ENCODE assay signal across 19 mouse cellular contexts in genomic region chr15:18817707-18818106, GRCm38 (mm10). TPM values are rescaled to one million over a fixed set of nuclear protein-coding genes. Genes with fewer than 3 reads are reported as not detected.
A peak's percentile ranks its signal among the peaks of the same experiment; 100 is the strongest.
DNase-seq lines count a peak whose midpoint lies in the region; ATAC-seq and TF ChIP-seq lines count a peak whose summit lies in the region.
"Had no signal": no experiment of that assay in that cellular context is flagged by ENCODE, and none has a peak within 500 bp of the region (broad histone marks: within the 10 kb centered on the region; RNA-seq: fewer than 3 reads in every experiment).

No protein-coding gene starts in this region.

- no peak overlapping the region for H3K4me2 ChIP-seq in forebrain, embryonic 13.5 days
- 0 out of 2 replicates have a peak overlapping the region, but pooled peaks have one; percentile 62 for H3K4me2 ChIP-seq in limb, embryonic 14.5 days (replicated peaks; ENCODE audit: low read depth, low read length, severe bottlenecking)
- H3K4me2 ChIP-seq in hindbrain, embryonic 15.5 days, result peak overlapping the region; percentile 59
- H3K4me2 ChIP-seq in myocyte (ENCODE audit: low read depth), result no peak overlapping the region

- H3K4me1 ChIP-seq in forebrain, embryonic 13.5 days, result peaks cover 15% of the 10 kb centered on the region
- H3K4me1 ChIP-seq in forebrain, embryonic 10.5 days, result peaks cover 7% of the 10 kb centered on the region
- H3K4me1 ChIP-seq in limb, embryonic 14.5 days (ENCODE audit: control insufficient read depth, insufficient read depth, low read length), result no peaks in the 10 kb centered on the region
- peaks cover 3% of the 10 kb centered on the region; the same call in 1 of the 2 replicates for H3K4me1 ChIP-seq in limb, embryonic 10.5 days
- H3K4me1 ChIP-seq in hindbrain, embryonic 15.5 days (replicated peaks), result peaks cover 7% of the 10 kb centered on the region; the same call in 1 of the 2 replicates
- H3K4me1 ChIP-seq: liver, embryonic 12.5 days; stomach, embryonic 15.5 days had no signal

- no peak overlapping the region for H3ac ChIP-seq in myocyte (ENCODE audit: control insufficient read depth, insufficient read length)

- no peaks in the 10 kb centered on the region for H3K36me3 ChIP-seq in forebrain, embryonic 13.5 days (ENCODE audit: poor library complexity, severe bottlenecking)
- no peaks in the 10 kb centered on the region for H3K36me3 ChIP-seq in forebrain, embryonic 10.5 days (replicated peaks)
- no peaks in the 10 kb centered on the region for H3K36me3 ChIP-seq in limb, embryonic 14.5 days (ENCODE audit: control insufficient read depth, insufficient read depth, low read length)
- H3K36me3 ChIP-seq in limb, embryonic 10.5 days, result no peaks in the 10 kb centered on the region
- H3K36me3 ChIP-seq in hindbrain, embryonic 15.5 days, result no peaks in the 10 kb centered on the region
- H3K36me3 ChIP-seq in myocyte (ENCODE audit: control insufficient read depth, insufficient read depth), result no peaks in the 10 kb centered on the region
- H3K36me3 ChIP-seq: heart, embryonic 15.5 days; liver, embryonic 12.5 days; stomach, embryonic 15.5 days had no signal

- no peaks in the 10 kb centered on the region for H3K79me2 ChIP-seq in myocyte (ENCODE audit: control insufficient read depth, insufficient read depth)

- no peak overlapping the region for H3K27ac ChIP-seq in forebrain, embryonic 13.5 days
- no peak overlapping the region for H3K27ac ChIP-seq in forebrain, embryonic 10.5 days
- H3K27ac ChIP-seq in limb, embryonic 14.5 days (replicated peaks; ENCODE audit: low read depth, low read length), result no peak overlapping the region
- no peak overlapping the region for H3K27ac ChIP-seq in limb, embryonic 10.5 days
- no peak overlapping the region; the same call in 1 of the 2 replicates for H3K27ac ChIP-seq in hindbrain, embryonic 15.5 days (replicated peaks)
- H3K27ac ChIP-seq: heart, adult 2 months; heart, embryonic 15.5 days; liver, embryonic 12.5 days; stomach, embryonic 15.5 days had no signal

- DNase-seq in forebrain, embryonic 10.5 days (ENCODE audit: extremely low spot score, low spot score), result no peak
- DNase-seq in limb, embryonic 14.5 days (ENCODE audit: low spot score), result no peak
- no peak for DNase-seq in limb, embryonic 10.5 days (ENCODE audit: low spot score)
- DNase-seq in frontal cortex, adult 2 months (ENCODE audit: extremely low spot score in 1 of 2, low spot score in 1 of 2), result no peak
- no peak for DNase-seq in layer of hippocampus, adult 11-12 months (ENCODE audit: low spot score)
- DNase-seq: adrenal gland, adult 8-10 months; gastrocnemius, postnatal 25 days; heart, adult 2 months; lung, adult 2 months; thymus, adult 2 months had no signal

- no peak overlapping the region for H3K9ac ChIP-seq in forebrain, embryonic 13.5 days
- no peak overlapping the region for H3K9ac ChIP-seq in limb, embryonic 14.5 days (ENCODE audit: low read depth, low read length, severe bottlenecking)
- H3K9ac ChIP-seq in hindbrain, embryonic 15.5 days, result peak overlapping the region; percentile 56; the same call in 1 of the 2 replicates
- H3K9ac ChIP-seq: liver, embryonic 12.5 days; stomach, embryonic 15.5 days had no signal

- 0 out of 2 replicates have a peak, but pooled peaks have one; percentile 0 for ATAC-seq in forebrain, embryonic 13.5 days
- ATAC-seq in limb, embryonic 14.5 days (ENCODE audit: low FRiP score, low read depth), result no peak
- no peak for ATAC-seq in hindbrain, embryonic 15.5 days (ENCODE audit: low FRiP score, low read depth)
- ATAC-seq: CD4-positive, CD25-positive, alpha-beta regulatory T cell, adult 4 months; liver, embryonic 12.5 days; Patski had no signal

- no peaks in the 10 kb centered on the region for H3K27me3 ChIP-seq in forebrain, embryonic 13.5 days
- no peaks in the 10 kb centered on the region for H3K27me3 ChIP-seq in forebrain, embryonic 10.5 days (ENCODE audit: poor library complexity, severe bottlenecking)
- no peaks in the 10 kb centered on the region for H3K27me3 ChIP-seq in limb, embryonic 14.5 days (ENCODE audit: control insufficient read depth, insufficient read depth, low read length)
- H3K27me3 ChIP-seq in limb, embryonic 10.5 days (ENCODE audit: low read depth, poor library complexity, severe bottlenecking), result no peaks in the 10 kb centered on the region
- no peaks in the 10 kb centered on the region for H3K27me3 ChIP-seq in hindbrain, embryonic 15.5 days
- H3K27me3 ChIP-seq in myocyte (ENCODE audit: control insufficient read depth, insufficient read depth, insufficient read length), result no peaks in the 10 kb centered on the region
- H3K27me3 ChIP-seq: heart, embryonic 15.5 days; stomach, embryonic 15.5 days had no signal

- no peak overlapping the region for H3K4me3 ChIP-seq in forebrain, embryonic 13.5 days
- H3K4me3 ChIP-seq in forebrain, embryonic 10.5 days, result no peak overlapping the region
- no peak overlapping the region for H3K4me3 ChIP-seq in limb, embryonic 14.5 days (replicated peaks; ENCODE audit: low read length)
- H3K4me3 ChIP-seq in limb, embryonic 10.5 days, result no peak overlapping the region
- H3K4me3 ChIP-seq in hindbrain, embryonic 15.5 days, result peak overlapping the region; percentile 47
- H3K4me3 ChIP-seq in myocyte, result peak overlapping the region; percentile 39
- H3K4me3 ChIP-seq: heart, adult 2 months had no signal

- no peaks in the 10 kb centered on the region for H3K9me3 ChIP-seq in forebrain, embryonic 13.5 days (replicated peaks)
- H3K9me3 ChIP-seq in forebrain, embryonic 10.5 days, result no peaks in the 10 kb centered on the region
- H3K9me3 ChIP-seq in limb, embryonic 14.5 days (ENCODE audit: control insufficient read depth, low read length), result no peaks in the 10 kb centered on the region
- no peaks in the 10 kb centered on the region for H3K9me3 ChIP-seq in limb, embryonic 10.5 days (replicated peaks)
- H3K9me3 ChIP-seq in hindbrain, embryonic 15.5 days, result no peaks in the 10 kb centered on the region
- H3K9me3 ChIP-seq: heart, embryonic 15.5 days; liver, embryonic 12.5 days; megakaryocyte, embryonic 14.5 days; stomach, embryonic 15.5 days had no signal

- TF ChIP-seq POLR2A in limb, embryonic 14.5 days (IDR thresholded peaks at IDR 0.05; ENCODE audit: borderline replicate concordance, extremely low read depth, insufficient read depth, insufficient read length), result no peak
- no peak for TF ChIP-seq POLR2A in myocyte (IDR thresholded peaks at IDR 0.05; ENCODE audit: insufficient read length, low read depth)

- 68% methylated on average over 3 of the region's 3 CpGs for WGBS in forebrain, embryonic 13.5 days
- 63% methylated on average over 3 of the region's 3 CpGs for WGBS in forebrain, embryonic 10.5 days
- WGBS in limb, embryonic 14.5 days, result 73% methylated on average over 3 of the region's 3 CpGs
- WGBS in limb, embryonic 10.5 days, result 77% methylated on average over 3 of the region's 3 CpGs
- 54% methylated on average over 3 of the region's 3 CpGs for WGBS in hindbrain, embryonic 15.5 days

TF ChIP-seq in myocyte, 11 proteins besides CTCF, POLR2A, EP300 and RAD21:
- no peak for TF ChIP-seq E2F4 (IDR thresholded peaks at IDR 0.05; ENCODE audit: insufficient read depth)

RNA-seq across cellular contexts. Expression of gene Cdh10, which starts 1.0 kb away (rescaled TPM):
- 7.9 and 8.3 TPM in 2 replicates for polyA plus RNA-seq in forebrain, embryonic 13.5 days (2015; fragmentation: Nextera tagmentation; extraction: Ambion mirVana)
- polyA plus RNA-seq in forebrain, embryonic 10.5 days (2016; fragmentation: Nextera tagmentation; extraction: Ambion mirVana), result 1.6 and 2.2 TPM in 2 replicates
- polyA plus RNA-seq in limb, embryonic 14.5 days (2012; rRNA removed), result 3.9 and 4.8 TPM in 2 replicates
- 3.6 and 3.9 TPM in 2 replicates for polyA plus RNA-seq in limb, embryonic 14.5 days (2014; fragmentation: Nextera tagmentation; extraction: Ambion mirVana)
- 0.41 and 1.7 TPM in 2 replicates for polyA plus RNA-seq in limb, embryonic 10.5 days (2016; fragmentation: Nextera tagmentation; extraction: Ambion mirVana)
- polyA plus RNA-seq in hindbrain, embryonic 15.5 days (2015; fragmentation: Nextera tagmentation; extraction: Ambion mirVana), result 27.7 and 29.9 TPM in 2 replicates
- polyA plus RNA-seq in myocyte (2012; fragmentation: generic; extraction: Trizol), result 3.5 TPM
- 42.4 and 46.6 TPM in 2 replicates for polyA plus RNA-seq in frontal cortex, adult 2 months (2012; rRNA removed)
- polyA plus RNA-seq: CD4-positive, CD25-positive, alpha-beta regulatory T cell, adult 4 months; Patski; thymus, adult 2 months had no signal

Comparison
In these comparisons a context has a peak if more than half of its experiments do, and no peak if none do; other contexts are left out.
1. H3K4me2 ChIP-seq: peak in limb, embryonic 14.5 days (single experiment) and hindbrain, embryonic 15.5 days (single experiment); none in forebrain, embryonic 13.5 days (single experiment) and myocyte (single experiment).
2. H3K4me3 ChIP-seq: peak in hindbrain, embryonic 15.5 days (single experiment) and myocyte (single experiment); none in forebrain, embryonic 13.5 days (single experiment), forebrain, embryonic 10.5 days (single experiment), limb, embryonic 14.5 days (single experiment) and limb, embryonic 10.5 days (single experiment).